Mouse (Mus musculus) erythroblast, embryonic 14.5 days (primary cell): Measurements from ENCODE around the gene Pde3a. TPM values are rescaled to one million over a fixed set of nuclear protein-coding genes. Genes with fewer than 3 reads are reported as not detected.
"Not testable (repeated sequence)": the region's sequence is repeated elsewhere in the genome, so short reads cannot be mapped to it uniquely, and the experiment has no call there.

Experiments
- H3K27me3 ChIP-seq: 2 replicates; pipeline ENCODE4 v1.6.1; 2012; ENCODE audit warnings: inconsistent platforms; ENCODE audit not compliant: control insufficient read depth
- H3K36me3 ChIP-seq: 2 replicates; pipeline ENCODE4 v1.6.1; 2012; ENCODE audit warnings: mild to moderate bottlenecking, inconsistent platforms; ENCODE audit not compliant: control insufficient read depth
- H3K4me1 ChIP-seq: 2 replicates; pipeline ENCODE4 v1.6.1; 2012; ENCODE audit warnings: inconsistent platforms; ENCODE audit not compliant: control insufficient read depth
- H3K4me3 ChIP-seq: replicated peaks from 2 replicates; pipeline ENCODE3; 2012; ENCODE audit warnings: moderate library complexity, mild to moderate bottlenecking, inconsistent platforms
- H3K9me3 ChIP-seq: 2 replicates; pipeline ENCODE4 v1.6.1; 2012; ENCODE audit warnings: low read length, inconsistent platforms, mixed read lengths; ENCODE audit not compliant: control insufficient read depth
- GATA1 ChIP-seq: IDR thresholded peaks from 2 replicates; pipeline ENCODE4 v1.6.1; 2012; ENCODE audit warnings: low read length, inconsistent platforms, mixed read lengths
- TAL1 ChIP-seq: IDR thresholded peaks from 3 replicates; pipeline ENCODE4 v1.6.1; 2012; ENCODE audit warnings: low read length, inconsistent platforms, mixed read lengths
- polyA plus RNA-seq: library from polyadenylated mRNA; stranded (reverse); fragments of >175 nt; gene quantifications from 2 replicates; pipeline ENCODE4 v1.2.3, GENCODE M21; 2012

Pde3a gene
- polyA plus RNA-seq, 1 experiment = not detected

- TF ChIP-seq TAL1 = no peak
- TF ChIP-seq GATA1 = no peak
These were observed 59.4 kb downstream of the Pde3a start for GRCm38 (mm10) chr6:141308451-141308850.

GRCm38 (mm10) chr6:141309872-141310271 is 60.8 kb downstream of the Pde3a start:
- TF ChIP-seq TAL1 (no peak), GATA1 (no peak)
- no peaks in the 10 kb centered on the region for H3K4me1 ChIP-seq
- H3K27me3 ChIP-seq = no peaks in the 10 kb centered on the region
- H3K36me3 ChIP-seq = no peaks in the 10 kb centered on the region
- H3K4me3 ChIP-seq = no peak overlapping the region
- H3K9me3 ChIP-seq = no peaks in the 10 kb centered on the region

More at GRCm38 (mm10) chr6:141308451-141308850, 59.4 kb downstream of the Pde3a start:
- no peak overlapping the region for H3K4me3 ChIP-seq
- no peaks in the 10 kb centered on the region for H3K4me1 ChIP-seq
- H3K9me3 ChIP-seq = no peaks in the 10 kb centered on the region
- H3K27me3 ChIP-seq = no peaks in the 10 kb centered on the region
- H3K36me3 ChIP-seq = no peaks in the 10 kb centered on the region

GRCm38 (mm10) chr6:141310351-141310750 is 61.3 kb downstream of the Pde3a start:
- Histone ChIP-seq H3K36me3 (no peaks in the 10 kb centered on the region), H3K27me3 (no peaks in the 10 kb centered on the region), H3K4me3 (no peak overlapping the region), H3K4me1 (no peaks in the 10 kb centered on the region), H3K9me3 (peaks cover 1% of the 10 kb centered on the region; the same call in 1 of the 2 replicates)
- TF ChIP-seq GATA1 = no peak
- no peak for TF ChIP-seq TAL1

- no peak for TF ChIP-seq GATA1
- no peak for TF ChIP-seq TAL1
- no peaks in the 10 kb centered on the region for H3K27me3 ChIP-seq
- peaks cover 4% of the 10 kb centered on the region; the same call in 1 of the 2 replicates for H3K9me3 ChIP-seq
- H3K36me3 ChIP-seq = no peaks in the 10 kb centered on the region
- no peaks in the 10 kb centered on the region for H3K4me1 ChIP-seq
- H3K4me3 ChIP-seq = no peak overlapping the region
These were observed 62.5 kb downstream of the Pde3a start for GRCm38 (mm10) chr6:141311615-141312014.

GRCm38 (mm10) chr6:141313112-141313511 is 64.0 kb downstream of the Pde3a start:
- H3K27me3 ChIP-seq = no peaks in the 10 kb centered on the region
- no peak overlapping the region for H3K4me3 ChIP-seq
- TF ChIP-seq TAL1 (no peak), GATA1 (no peak)
- no peaks in the 10 kb centered on the region for H3K4me1 ChIP-seq
- peaks cover 4% of the 10 kb centered on the region; the same call in 1 of the 2 replicates for H3K9me3 ChIP-seq
- no peaks in the 10 kb centered on the region for H3K36me3 ChIP-seq

GRCm38 (mm10) chr6:141318440-141318839 is 69.4 kb downstream of the Pde3a start:
- H3K4me1 ChIP-seq = no peaks in the 10 kb centered on the region
- no peaks in the 10 kb centered on the region for H3K36me3 ChIP-seq
- peaks cover 4% of the 10 kb centered on the region; the same call in 1 of the 2 replicates for H3K9me3 ChIP-seq
- TF ChIP-seq GATA1 = no peak
- TF ChIP-seq TAL1 = no peak
- H3K4me3 ChIP-seq = no peak overlapping the region
- H3K27me3 ChIP-seq = no peaks in the 10 kb centered on the region

- H3K4me3 ChIP-seq = no peak overlapping the region
- H3K36me3 ChIP-seq = no peaks in the 10 kb centered on the region
- no peak for TF ChIP-seq TAL1
- TF ChIP-seq GATA1 = no peak
- H3K9me3 ChIP-seq = no peaks in the 10 kb centered on the region
- no peaks in the 10 kb centered on the region for H3K27me3 ChIP-seq
- H3K4me1 ChIP-seq = no peaks in the 10 kb centered on the region
These were observed 72.2 kb downstream of the Pde3a start for GRCm38 (mm10) chr6:141321253-141321652.

GRCm38 (mm10) chr6:141322961-141323360 is 73.9 kb downstream of the Pde3a start:
- no peaks in the 10 kb centered on the region for H3K36me3 ChIP-seq
- H3K4me1 ChIP-seq = no peaks in the 10 kb centered on the region
- no peak for TF ChIP-seq TAL1
- no peak for TF ChIP-seq GATA1
- no peak overlapping the region for H3K4me3 ChIP-seq
- H3K27me3 ChIP-seq = no peaks in the 10 kb centered on the region
- H3K9me3 ChIP-seq = no peaks in the 10 kb centered on the region

GRCm38 (mm10) chr6:141327134-141327533 is 78.1 kb downstream of the Pde3a start:
- H3K4me3 ChIP-seq, H3K9me3 ChIP-seq, H3K36me3 ChIP-seq, H3K27me3 ChIP-seq, H3K4me1 ChIP-seq: not testable (repeated sequence)

- Histone ChIP-seq H3K27me3 (no peaks in the 10 kb centered on the region), H3K9me3 (no peaks in the 10 kb centered on the region), H3K36me3 (no peaks in the 10 kb centered on the region), H3K4me1 (no peaks in the 10 kb centered on the region), H3K4me3 (no peak overlapping the region)
- TF ChIP-seq TAL1 = no peak
- no peak for TF ChIP-seq GATA1
These were observed 79.0 kb downstream of the Pde3a start for GRCm38 (mm10) chr6:141328071-141328470.
